Mouse (Mus musculus): Measurements from ENCODE around the gene Prkrip1. TPM values are rescaled to one million over a fixed set of nuclear protein-coding genes. Genes with fewer than 3 reads are reported as not detected.

Prkrip1 gene
- polyA plus RNA-seq, 1 experiment from 2014 or later: 44.2 TPM

GRCm38 (mm10) chr5:136199526-136199925 is 763 bp upstream of the Prkrip1 start:
- Histone ChIP-seq H3K4me3 (replicated peaks) (peak overlapping the region; percentile 92), H3K36me3 (peaks cover 16% of the 10 kb centered on the region), H3K27ac (peak overlapping the region; percentile 82; the same call in 1 of the 2 replicates), H3K27me3 (replicated peaks) (no peaks in the 10 kb centered on the region), H3K4me2 (replicated peaks) (peak overlapping the region; percentile 59), H3K9ac (peak overlapping the region; percentile 6; the same call in 1 of the 2 replicates), H3K9me3 (no peaks in the 10 kb centered on the region), H3K4me1 (replicated peaks) (peaks cover 7% of the 10 kb centered on the region)
- 30% methylated on average over 11 of the region's 11 CpGs for WGBS
- ATAC-seq: no peak

- no peak overlapping the region for H3K4me3 ChIP-seq (replicated peaks)
- H3K9me3 ChIP-seq: no peaks in the 10 kb centered on the region
- H3K4me2 ChIP-seq (replicated peaks): no peak overlapping the region
- H3K9ac ChIP-seq: no peak overlapping the region
- peaks cover 47% of the 10 kb centered on the region for H3K36me3 ChIP-seq
- ATAC-seq: no peak
- H3K4me1 ChIP-seq (replicated peaks): no peaks in the 10 kb centered on the region
- no peak overlapping the region for H3K27ac ChIP-seq
- H3K27me3 ChIP-seq (replicated peaks): no peaks in the 10 kb centered on the region
- WGBS: 79% methylated on average over 7 of the region's 7 CpGs
Measured at GRCm38 (mm10) chr5:136191870-136192269, 6.9 kb downstream of the Prkrip1 start.

- peak; percentile 51; the same call in 1 of the 2 replicates for ATAC-seq
- Histone ChIP-seq H3K27me3 (replicated peaks) (no peaks in the 10 kb centered on the region), H3K27ac (no peak overlapping the region), H3K9me3 (no peaks in the 10 kb centered on the region), H3K36me3 (peaks cover 25% of the 10 kb centered on the region), H3K9ac (no peak overlapping the region), H3K4me3 (replicated peaks) (no peak overlapping the region), H3K4me2 (replicated peaks) (no peak overlapping the region), H3K4me1 (replicated peaks) (no peaks in the 10 kb centered on the region)
- 46% methylated on average over 4 of the region's 4 CpGs for WGBS
Measured at GRCm38 (mm10) chr5:136186723-136187122, 12.0 kb downstream of the Prkrip1 start.

DNA sequence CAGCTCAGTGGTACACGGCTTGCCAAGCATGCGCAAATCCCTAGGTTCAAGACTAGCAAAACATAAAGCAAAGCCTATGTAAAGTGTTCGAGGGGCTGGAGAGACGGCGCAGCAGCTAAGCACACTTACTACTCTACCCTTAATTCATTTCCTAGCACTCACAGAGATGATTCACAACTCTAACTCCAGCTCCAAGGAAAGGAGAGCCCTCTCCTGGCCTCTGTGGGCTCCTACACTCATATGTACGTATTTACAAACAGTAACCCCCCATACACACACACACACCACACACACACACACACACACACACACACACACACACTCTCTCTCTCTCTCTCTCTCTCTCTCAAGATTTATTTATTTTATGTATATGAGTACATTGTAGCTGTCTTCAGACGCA is 15.0 kb downstream of the Prkrip1 start:
- peaks cover 35% of the 10 kb centered on the region for H3K36me3 ChIP-seq
- 90% methylated on average over 7 of the region's 7 CpGs for WGBS
- no peak for ATAC-seq

DNA sequence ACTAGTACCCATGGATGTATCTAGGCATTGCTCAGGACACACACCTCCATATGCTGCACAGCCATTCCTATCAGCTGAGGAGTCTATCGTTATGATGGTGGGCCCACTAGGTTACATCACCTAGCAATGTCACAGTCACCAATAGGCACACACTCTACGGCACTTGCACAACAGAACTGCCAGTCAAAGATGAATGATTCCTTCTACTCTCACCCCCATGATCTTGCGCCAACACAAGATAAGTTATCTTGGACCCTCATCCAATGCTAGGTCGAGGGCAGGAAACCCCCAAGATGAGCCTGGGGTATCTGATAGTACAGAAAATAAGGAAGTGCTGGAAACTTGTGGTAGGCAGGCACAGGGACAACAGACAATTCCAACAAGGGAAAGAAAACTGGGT is 15.9 kb downstream of the Prkrip1 start:
- Histone ChIP-seq H3K4me3 (replicated peaks) (no peak overlapping the region), H3K27ac (no peak overlapping the region), H3K36me3 (peaks cover 32% of the 10 kb centered on the region), H3K9me3 (no peaks in the 10 kb centered on the region), H3K4me2 (replicated peaks) (no peak overlapping the region), H3K27me3 (replicated peaks) (no peaks in the 10 kb centered on the region), H3K9ac (no peak overlapping the region), H3K4me1 (replicated peaks) (no peaks in the 10 kb centered on the region)
- no peak for ATAC-seq
- WGBS: 89% methylated on average over 4 of the region's 4 CpGs

More for the DNA sequence above, 15.0 kb downstream of the Prkrip1 start:
- H3K27me3 ChIP-seq (replicated peaks): no peaks in the 10 kb centered on the region
- no peaks in the 10 kb centered on the region for H3K9me3 ChIP-seq
- no peak overlapping the region for H3K4me2 ChIP-seq (replicated peaks)
- H3K4me3 ChIP-seq (replicated peaks): no peak overlapping the region
- H3K9ac ChIP-seq: no peak overlapping the region
- H3K4me1 ChIP-seq (replicated peaks): no peaks in the 10 kb centered on the region
- H3K27ac ChIP-seq: no peak overlapping the region

GRCm38 (mm10) chr5:136182049-136182448 is 16.7 kb downstream of the Prkrip1 start:
- ATAC-seq: no peak
- no peak overlapping the region for H3K4me3 ChIP-seq (replicated peaks)
- 90% methylated on average over 6 of the region's 6 CpGs for WGBS
- no peak overlapping the region for H3K27ac ChIP-seq
- no peaks in the 10 kb centered on the region for H3K4me1 ChIP-seq (replicated peaks)
- H3K27me3 ChIP-seq (replicated peaks): no peaks in the 10 kb centered on the region
- no peak overlapping the region for H3K4me2 ChIP-seq (replicated peaks)
- no peak overlapping the region for H3K9ac ChIP-seq
- no peaks in the 10 kb centered on the region for H3K9me3 ChIP-seq
- peaks cover 29% of the 10 kb centered on the region for H3K36me3 ChIP-seq

- H3K36me3 ChIP-seq: peaks cover 27% of the 10 kb centered on the region
- no peak overlapping the region for H3K9ac ChIP-seq
- no peak overlapping the region for H3K4me2 ChIP-seq (replicated peaks)
- no peak overlapping the region for H3K27ac ChIP-seq
- H3K4me1 ChIP-seq (replicated peaks): no peaks in the 10 kb centered on the region
- WGBS: 92% methylated on average over 6 of the region's 6 CpGs
- H3K4me3 ChIP-seq (replicated peaks): no peak overlapping the region
- no peaks in the 10 kb centered on the region for H3K9me3 ChIP-seq
- no peak for ATAC-seq
- no peaks in the 10 kb centered on the region for H3K27me3 ChIP-seq (replicated peaks)
Measured at GRCm38 (mm10) chr5:136181197-136181596, 17.6 kb downstream of the Prkrip1 start.

DNA sequence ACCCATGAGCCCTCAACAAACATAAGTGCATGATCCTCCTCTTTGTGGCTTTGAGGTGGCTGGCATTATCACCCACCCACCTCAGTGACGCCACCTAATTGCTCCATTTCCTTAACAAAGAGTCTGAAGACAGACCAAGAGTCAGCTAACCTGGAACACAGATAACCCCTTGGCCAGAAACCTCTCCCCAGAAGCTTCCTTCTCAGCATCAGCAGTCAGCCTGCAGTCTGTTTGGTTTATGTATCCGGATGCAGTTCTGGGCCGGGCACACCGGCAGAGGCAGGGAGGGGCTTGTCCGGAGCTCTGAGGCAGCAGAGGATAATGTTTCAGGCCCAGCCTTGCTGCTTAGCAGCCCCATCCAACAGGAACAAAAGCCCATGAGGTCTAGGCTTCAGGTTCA is 19.2 kb downstream of the Prkrip1 start:
- 84% methylated on average over 5 of the region's 5 CpGs for WGBS
- no peaks in the 10 kb centered on the region for H3K27me3 ChIP-seq (replicated peaks)
- ATAC-seq: no peak
- H3K9me3 ChIP-seq: no peaks in the 10 kb centered on the region
- no peak overlapping the region for H3K4me2 ChIP-seq (replicated peaks)
- H3K27ac ChIP-seq: no peak overlapping the region
- no peaks in the 10 kb centered on the region for H3K4me1 ChIP-seq (replicated peaks)
- H3K4me3 ChIP-seq (replicated peaks): no peak overlapping the region
- no peak overlapping the region for H3K9ac ChIP-seq
- H3K36me3 ChIP-seq: peaks cover 27% of the 10 kb centered on the region

DNA sequence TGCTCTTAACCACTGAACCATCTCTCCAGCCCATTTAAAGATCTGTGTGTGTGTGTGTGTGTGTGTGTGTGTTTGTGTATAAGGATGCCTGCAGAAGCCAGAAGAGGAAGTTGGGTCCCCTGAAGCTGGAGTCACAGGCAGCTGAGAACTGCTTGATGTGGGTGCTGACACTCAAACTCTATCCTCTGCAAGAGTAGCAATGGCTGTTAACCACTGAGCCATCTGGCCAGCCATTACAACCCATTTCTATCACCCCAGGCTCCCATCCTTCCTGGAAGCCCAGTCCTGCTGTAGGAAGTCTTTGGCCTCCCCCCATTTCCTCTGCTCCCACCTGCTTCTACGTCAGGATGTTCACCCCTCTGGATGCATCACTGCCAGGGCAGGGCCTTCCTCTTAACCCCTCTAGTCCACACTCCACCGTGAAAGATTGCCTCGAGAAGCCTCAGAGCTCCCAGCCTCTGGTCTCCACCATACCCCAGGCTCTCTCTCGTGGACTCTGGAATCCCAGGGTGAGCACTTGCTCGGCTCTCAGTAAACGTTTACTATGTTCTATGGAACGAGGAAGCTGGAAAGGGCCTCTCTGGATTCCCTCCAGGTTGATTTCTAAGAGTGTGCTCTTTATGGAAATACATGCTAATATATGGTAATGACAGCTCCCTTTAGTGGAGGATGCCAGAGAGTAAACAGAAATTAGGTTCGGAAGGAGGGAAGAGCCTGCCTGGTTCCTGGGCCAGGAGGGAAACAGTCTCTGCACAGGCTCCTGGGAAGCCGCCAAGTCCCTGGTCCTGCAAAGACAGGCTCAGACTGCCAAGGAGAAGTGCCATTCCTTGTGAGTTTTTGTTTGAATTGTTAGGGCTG is 24.9 kb downstream of the Prkrip1 start:
- 29% methylated on average over 9 of the region's 9 CpGs for WGBS
- Histone ChIP-seq H3K4me3 (replicated peaks) (no peak overlapping the region), H3K27ac (peak overlapping the region; percentile 61), H3K9ac (no peak overlapping the region), H3K4me2 (replicated peaks) (0 out of 2 replicates have a peak overlapping the region, but pooled peaks have one; percentile 14), H3K4me1 (replicated peaks) (peaks cover 24% of the 10 kb centered on the region), H3K27me3 (replicated peaks) (no peaks in the 10 kb centered on the region), H3K9me3 (no peaks in the 10 kb centered on the region), H3K36me3 (no peaks in the 10 kb centered on the region)
- ATAC-seq: no peak

DNA sequence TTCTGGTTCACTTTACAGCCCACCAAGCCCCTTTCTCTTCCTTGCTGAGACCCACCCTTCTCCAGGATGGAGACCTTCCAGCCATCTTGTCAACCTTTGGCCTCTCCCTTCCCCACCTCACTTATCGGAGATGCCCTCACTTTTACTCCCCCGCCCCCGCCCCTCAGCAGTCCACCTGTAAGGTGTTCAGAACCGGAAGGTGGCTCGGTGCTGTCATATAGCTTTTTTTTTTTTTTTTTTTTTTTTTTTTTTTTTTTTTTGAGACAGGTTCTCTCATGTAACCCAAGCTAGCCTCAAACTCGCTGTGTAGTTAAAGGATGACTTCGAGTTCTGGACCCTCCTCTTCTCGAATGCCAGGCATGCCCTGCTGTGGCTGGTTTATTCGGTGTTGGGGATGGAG is 25.8 kb downstream of the Prkrip1 start:
- Histone ChIP-seq H3K4me1 (replicated peaks) (peaks cover 24% of the 10 kb centered on the region), H3K27me3 (replicated peaks) (no peaks in the 10 kb centered on the region), H3K36me3 (no peaks in the 10 kb centered on the region), H3K27ac (no peak overlapping the region; the same call in 1 of the 2 replicates), H3K4me2 (replicated peaks) (no peak overlapping the region), H3K9me3 (no peaks in the 10 kb centered on the region), H3K9ac (no peak overlapping the region), H3K4me3 (replicated peaks) (no peak overlapping the region)
- WGBS: 69% methylated on average over 9 of the region's 9 CpGs
- no peak for ATAC-seq

DNA sequence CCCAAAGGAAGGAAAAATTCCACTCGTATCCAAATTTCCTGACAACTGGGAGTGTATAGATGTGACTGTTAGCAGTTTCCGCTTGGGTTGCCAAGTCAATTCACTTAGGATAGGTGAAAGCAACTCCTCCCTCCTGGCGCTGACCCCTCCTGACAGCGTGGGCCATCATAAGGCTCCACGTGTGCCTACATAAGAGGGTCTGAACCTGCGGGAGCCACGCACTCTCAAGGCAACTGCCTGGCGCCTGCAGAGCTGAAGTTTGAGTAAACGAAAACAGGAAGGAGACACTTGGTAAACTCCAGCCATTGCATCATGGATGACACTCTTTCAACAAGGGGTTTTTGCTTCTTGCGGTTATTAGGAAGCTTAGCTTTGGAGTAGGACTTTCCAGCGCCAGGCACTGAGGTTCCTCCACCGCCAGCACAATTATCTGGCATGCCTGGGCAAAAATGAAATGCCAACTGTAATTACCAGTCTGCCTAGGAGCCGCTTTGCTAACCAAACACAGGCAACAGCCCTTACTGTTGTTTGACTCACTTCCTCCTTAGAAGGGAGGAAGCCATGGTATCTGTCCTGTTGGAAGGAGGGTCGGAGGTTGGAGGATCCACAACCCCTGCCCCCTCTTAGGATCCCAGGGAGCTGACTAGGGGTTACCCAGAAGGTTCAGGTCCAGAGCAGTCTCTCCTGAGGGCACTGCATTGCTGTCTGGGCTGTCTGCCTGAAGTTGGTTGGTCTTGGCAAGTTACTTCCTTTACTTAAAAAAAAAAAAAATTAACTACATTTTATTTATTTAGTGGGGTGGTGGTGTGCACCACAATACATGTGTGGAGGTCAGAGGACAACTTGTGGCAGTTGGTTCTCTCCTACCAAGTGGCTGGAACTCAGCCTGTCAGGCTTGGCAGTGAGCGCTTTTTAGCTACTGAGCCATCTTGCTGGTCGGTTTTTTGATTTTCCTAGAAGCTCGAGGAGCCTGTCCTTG is 27.1 kb downstream of the Prkrip1 start:
- Histone ChIP-seq H3K4me2 (replicated peaks) (peak overlapping the region; percentile 90), H3K27ac (peak overlapping the region; percentile 71), H3K36me3 (no peaks in the 10 kb centered on the region), H3K4me1 (replicated peaks) (peaks cover 24% of the 10 kb centered on the region), H3K27me3 (replicated peaks) (no peaks in the 10 kb centered on the region), H3K4me3 (replicated peaks) (peak overlapping the region; percentile 52), H3K9ac (peak overlapping the region; percentile 50), H3K9me3 (no peaks in the 10 kb centered on the region)
- WGBS: 27% methylated on average over 17 of the region's 17 CpGs
- no peak for ATAC-seq

All from intestine, embryonic 15.5 days (tissue).